Mouse (Mus musculus): ENCODE measurements around the gene B3galt6. TPM values are rescaled to one million over a fixed set of nuclear protein-coding genes. Genes with fewer than 3 reads are reported as not detected.

The B3galt6 gene
- polyA plus RNA-seq, 1 experiment from 2014 or later, result 18.9 TPM

GRCm38 (mm10) chr4:155973239-155973638, 19.2 kb downstream of the B3galt6 start:
- DNase-seq (ENCODE audit: low spot score), result no peak
- Histone ChIP-seq H3K4me3 (ENCODE audit: low read depth, low read length) (no peak overlapping the region), H3K27ac (ENCODE audit: low read depth, low read length) (no peak overlapping the region), H3K4me1 (ENCODE audit: control insufficient read depth, insufficient read depth, low read length) (no peaks in the 10 kb centered on the region), H3K4me2 (ENCODE audit: low read depth) (no peak overlapping the region), H3K9ac (ENCODE audit: low read length) (no peak overlapping the region), H3K27me3 (ENCODE audit: control insufficient read depth, insufficient read depth, low read length) (no peaks in the 10 kb centered on the region), H3K9me3 (ENCODE audit: control insufficient read depth, low read length) (no peaks in the 10 kb centered on the region), H3K36me3 (ENCODE audit: control insufficient read depth, insufficient read depth, low read length) (no peaks in the 10 kb centered on the region)
- 80% methylated on average over 2 of the region's 2 CpGs for WGBS
- no peak for ATAC-seq (ENCODE audit: insufficient read depth, low FRiP score, low TSS enrichment)

- H3K4me1 ChIP-seq (ENCODE audit: control insufficient read depth, insufficient read depth, low read length), result no peaks in the 10 kb centered on the region
- H3K9me3 ChIP-seq (ENCODE audit: control insufficient read depth, low read length), result no peaks in the 10 kb centered on the region
- no peaks in the 10 kb centered on the region for H3K27me3 ChIP-seq (ENCODE audit: control insufficient read depth, insufficient read depth, low read length)
- H3K4me2 ChIP-seq (ENCODE audit: low read depth), result no peak overlapping the region
- H3K36me3 ChIP-seq (ENCODE audit: control insufficient read depth, insufficient read depth, low read length), result no peaks in the 10 kb centered on the region
- H3K9ac ChIP-seq (ENCODE audit: low read length), result no peak overlapping the region
- ATAC-seq (ENCODE audit: insufficient read depth, low FRiP score, low TSS enrichment) (no peak), DNase-seq (ENCODE audit: low spot score) (no peak)
- 82% methylated on average over 6 of the region's 6 CpGs for WGBS
- H3K4me3 ChIP-seq (ENCODE audit: low read depth, low read length), result no peak overlapping the region
- no peak overlapping the region for H3K27ac ChIP-seq (ENCODE audit: low read depth, low read length)
Observed at GRCm38 (mm10) chr4:155972651-155973050, 19.8 kb downstream of the B3galt6 start.

GRCm38 (mm10) chr4:155970286-155970685, 22.2 kb downstream of the B3galt6 start:
- DNase-seq (ENCODE audit: low spot score) (no peak), ATAC-seq (ENCODE audit: insufficient read depth, low FRiP score, low TSS enrichment) (no peak)
- H3K9me3 ChIP-seq (ENCODE audit: control insufficient read depth, low read length), result no peaks in the 10 kb centered on the region
- no peak overlapping the region for H3K4me2 ChIP-seq (ENCODE audit: low read depth)
- H3K27me3 ChIP-seq (ENCODE audit: control insufficient read depth, insufficient read depth, low read length), result no peaks in the 10 kb centered on the region
- no peaks in the 10 kb centered on the region for H3K4me1 ChIP-seq (ENCODE audit: control insufficient read depth, insufficient read depth, low read length)
- no peak overlapping the region for H3K9ac ChIP-seq (ENCODE audit: low read length)
- WGBS, result 86% methylated on average over 5 of the region's 5 CpGs
- H3K27ac ChIP-seq (ENCODE audit: low read depth, low read length), result no peak overlapping the region
- no peak overlapping the region for H3K4me3 ChIP-seq (ENCODE audit: low read depth, low read length)
- peaks cover 2% of the 10 kb centered on the region; the same call in 1 of the 2 replicates for H3K36me3 ChIP-seq (ENCODE audit: control insufficient read depth, insufficient read depth, low read length)

- WGBS, result 90% methylated on average over 13 of the region's 13 CpGs
- Histone ChIP-seq H3K27ac (ENCODE audit: low read depth, low read length) (no peak overlapping the region), H3K4me2 (ENCODE audit: low read depth) (no peak overlapping the region), H3K36me3 (ENCODE audit: control insufficient read depth, insufficient read depth, low read length) (peaks cover 2% of the 10 kb centered on the region; the same call in 1 of the 2 replicates), H3K4me3 (ENCODE audit: low read depth, low read length) (no peak overlapping the region), H3K27me3 (ENCODE audit: control insufficient read depth, insufficient read depth, low read length) (no peaks in the 10 kb centered on the region), H3K4me1 (ENCODE audit: control insufficient read depth, insufficient read depth, low read length) (no peaks in the 10 kb centered on the region), H3K9me3 (ENCODE audit: control insufficient read depth, low read length) (no peaks in the 10 kb centered on the region), H3K9ac (ENCODE audit: low read length) (no peak overlapping the region)
- no peak for ATAC-seq (ENCODE audit: insufficient read depth, low FRiP score, low TSS enrichment)
- no peak for DNase-seq (ENCODE audit: low spot score)
Observed at GRCm38 (mm10) chr4:155969043-155969653, 23.3 kb downstream of the B3galt6 start.

- Histone ChIP-seq H3K27ac (ENCODE audit: low read depth, low read length) (no peak overlapping the region), H3K4me3 (ENCODE audit: low read depth, low read length) (no peak overlapping the region), H3K4me1 (ENCODE audit: control insufficient read depth, insufficient read depth, low read length) (peaks cover 7% of the 10 kb centered on the region), H3K4me2 (ENCODE audit: low read depth) (no peak overlapping the region), H3K27me3 (ENCODE audit: control insufficient read depth, insufficient read depth, low read length) (no peaks in the 10 kb centered on the region), H3K36me3 (ENCODE audit: control insufficient read depth, insufficient read depth, low read length) (peaks cover 2% of the 10 kb centered on the region; the same call in 1 of the 2 replicates), H3K9ac (ENCODE audit: low read length) (no peak overlapping the region), H3K9me3 (ENCODE audit: control insufficient read depth, low read length) (no peaks in the 10 kb centered on the region)
- ATAC-seq (ENCODE audit: insufficient read depth, low FRiP score, low TSS enrichment) (no peak), DNase-seq (ENCODE audit: low spot score) (no peak)
- WGBS, result 94% methylated on average over 11 of the region's 11 CpGs
Observed at GRCm38 (mm10) chr4:155964396-155964795, 28.1 kb downstream of the B3galt6 start.

- no peaks in the 10 kb centered on the region for H3K27me3 ChIP-seq (ENCODE audit: control insufficient read depth, insufficient read depth, low read length)
- no peaks in the 10 kb centered on the region for H3K9me3 ChIP-seq (ENCODE audit: control insufficient read depth, low read length)
- peaks cover 7% of the 10 kb centered on the region for H3K4me1 ChIP-seq (ENCODE audit: control insufficient read depth, insufficient read depth, low read length)
- H3K27ac ChIP-seq (ENCODE audit: low read depth, low read length), result no peak overlapping the region
- peak overlapping the region; percentile 85 for H3K4me2 ChIP-seq (ENCODE audit: low read depth)
- peak overlapping the region; percentile 41; the same call in 1 of the 2 replicates for H3K4me3 ChIP-seq (ENCODE audit: low read depth, low read length)
- ATAC-seq (ENCODE audit: insufficient read depth, low FRiP score, low TSS enrichment), result no peak
- no peak overlapping the region; the same call in 1 of the 2 replicates for H3K9ac ChIP-seq (ENCODE audit: low read length)
- DNase-seq (ENCODE audit: low spot score), result no peak
- H3K36me3 ChIP-seq (ENCODE audit: control insufficient read depth, insufficient read depth, low read length), result peaks cover 2% of the 10 kb centered on the region; the same call in 1 of the 2 replicates
- 66% methylated on average over 7 of the region's 7 CpGs for WGBS
Observed at GRCm38 (mm10) chr4:155963106-155963505, 29.3 kb downstream of the B3galt6 start.

- Histone ChIP-seq H3K36me3 (ENCODE audit: control insufficient read depth, insufficient read depth, low read length) (peaks cover 4% of the 10 kb centered on the region; the same call in 1 of the 2 replicates), H3K27ac (ENCODE audit: low read depth, low read length) (no peak within 1 kb of the TSS)
Observed at GRCm38 (mm10) chr4:155962167-155962971, 30.1 kb downstream of the B3galt6 start, which contains the start of gene C1qtnf12. C1qtnf12 (plus strand) TSS chr4:155962318.

GRCm38 (mm10) chr4:155959275-155959674, 33.2 kb downstream of the B3galt6 start:
- WGBS, result 8% methylated on average over 5 of the region's 5 CpGs
- DNase-seq (ENCODE audit: low spot score) (peak; percentile 82), ATAC-seq (ENCODE audit: insufficient read depth, low FRiP score, low TSS enrichment) (peak; percentile 65; the same call in 1 of the 2 replicates)
- Histone ChIP-seq H3K9ac (ENCODE audit: low read length) (no peak overlapping the region), H3K27me3 (ENCODE audit: control insufficient read depth, insufficient read depth, low read length) (no peaks in the 10 kb centered on the region), H3K9me3 (ENCODE audit: control insufficient read depth, low read length) (no peaks in the 10 kb centered on the region), H3K36me3 (ENCODE audit: control insufficient read depth, insufficient read depth, low read length) (peaks cover 6% of the 10 kb centered on the region), H3K4me2 (ENCODE audit: low read depth) (no peak overlapping the region), H3K4me1 (ENCODE audit: control insufficient read depth, insufficient read depth, low read length) (peaks cover 7% of the 10 kb centered on the region), H3K27ac (ENCODE audit: low read depth, low read length) (no peak overlapping the region), H3K4me3 (ENCODE audit: low read depth, low read length) (no peak overlapping the region)

More at GRCm38 (mm10) chr4:155962167-155962971, 30.1 kb downstream of the B3galt6 start, which contains the start of gene C1qtnf12:
- Histone ChIP-seq H3K4me3 (ENCODE audit: low read depth, low read length) (peak within 1 kb of the TSS; percentile 41), H3K4me1 (ENCODE audit: control insufficient read depth, insufficient read depth, low read length) (peaks cover 7% of the 10 kb centered on the region), H3K27me3 (ENCODE audit: control insufficient read depth, insufficient read depth, low read length) (no peaks in the 10 kb centered on the region), H3K9me3 (ENCODE audit: control insufficient read depth, low read length) (no peaks in the 10 kb centered on the region), H3K9ac (ENCODE audit: low read length) (peak within 1 kb of the TSS; percentile 69), H3K4me2 (ENCODE audit: low read depth) (peak within 1 kb of the TSS; percentile 85)
- under 1% methylated on average over 37 of the region's 42 CpGs for WGBS
- peak; percentile 47 for DNase-seq (ENCODE audit: low spot score)
- peak; percentile 55 for ATAC-seq (ENCODE audit: insufficient read depth, low FRiP score, low TSS enrichment)

Measured in neural tube, embryonic 11.5 days (tissue).